Mouse (Mus musculus) liver, postnatal 0 days (tissue): ENCODE results near the gene Tnfaip8l2.

ENCODE experiments used
- CTCF ChIP-seq: sonication (generic); IDR thresholded peaks from 2 replicates; pipeline ENCODE4 v1.5.1; 2016; ENCODE audit warnings: antibody characterized with exemption, low read depth
- EP300 ChIP-seq: IDR thresholded peaks from 2 replicates; pipeline ENCODE4 v1.6.1; 2016; ENCODE audit warnings: antibody characterized with exemption, low read depth, mild to moderate bottlenecking

- TF ChIP-seq CTCF, result no peak
- TF ChIP-seq EP300, result no peak
Measured at GRCm38 (mm10) chr3:95163419-95164255, 21.5 kb upstream of the Tnfaip8l2 start.
